Mouse (Mus musculus) brain, embryonic 14.5 days (tissue): ENCODE data around the gene 1700074P13Rik. TPM values are rescaled to one million over a fixed set of nuclear protein-coding genes. Genes with fewer than 3 reads are reported as not detected.
"Not testable (repeated sequence)": the region's sequence is repeated elsewhere in the genome, so short reads cannot be mapped to it uniquely, and the experiment has no call there.

Experiments used
- DNase-seq: peaks from one replicate; pipeline ENCODE4 v3.0.0-alpha.2; 2011; ENCODE audit warnings: low read depth
- CTCF ChIP-seq: fragments of 200-500 bp; IDR thresholded peaks from 2 replicates; pipeline ENCODE4 v1.5.1; 2012; ENCODE audit warnings: inconsistent platforms, mild to moderate bottlenecking, moderate library complexity, borderline replicate concordance; ENCODE audit not compliant: insufficient read depth, insufficient read length; ENCODE audit errors: extremely low read depth
- POLR2A ChIP-seq: fragments of 200-500 bp; IDR thresholded peaks from 2 replicates; pipeline ENCODE4 v1.6.1; 2012; ENCODE audit warnings: mild to moderate bottlenecking, inconsistent platforms, borderline replicate concordance; ENCODE audit not compliant: poor library complexity, insufficient read depth, insufficient read length, severe bottlenecking; ENCODE audit errors: extremely low read depth
- polyA plus RNA-seq: library from polyadenylated mRNA; depleted of rRNA; stranded (reverse); fragments of >200 nt; gene quantifications from 2 replicates; pipeline ENCODE4 v1.2.3, GENCODE M21; 2012; rRNA removed

1700074P13Rik gene
- polyA plus RNA-seq, result not detected in 2 replicates

- no peak for DNase-seq
- TF ChIP-seq CTCF, result no peak
- TF ChIP-seq POLR2A, result no peak
Measured at GRCm38 (mm10) chr6:40940457-40940856, at the start of gene 1700074P13Rik. 1700074P13Rik (minus strand) TSS chr6:40940557.

- DNase-seq, result not testable (repeated sequence)
Measured at GRCm38 (mm10) chr6:40964454-40964853, 24.1 kb upstream of the 1700074P13Rik start, which contains the start of gene 1810009J06Rik. 1810009J06Rik (plus strand) TSS chr6:40964754.

- TF ChIP-seq POLR2A, result no peak
- TF ChIP-seq CTCF, result no peak
- DNase-seq, result no peak
Measured at GRCm38 (mm10) chr6:40953716-40954115, 13.4 kb upstream of the 1700074P13Rik start.

- TF ChIP-seq CTCF (no peak), POLR2A (no peak)
Measured at GRCm38 (mm10) chr6:40951770-40952169, 11.4 kb upstream of the 1700074P13Rik start, which contains the start of gene Gm4744. Gm4744 (minus strand) TSS chr6:40951870.

GRCm38 (mm10) chr6:40919954-40920353 is 20.4 kb downstream of the 1700074P13Rik start:
- TF ChIP-seq CTCF (no peak), POLR2A (no peak)
- no peak for DNase-seq

More at GRCm38 (mm10) chr6:40951770-40952169, 11.4 kb upstream of the 1700074P13Rik start, which contains the start of gene Gm4744:
- no peak for DNase-seq

GRCm38 (mm10) chr6:40900287-40900686 is 40.1 kb downstream of the 1700074P13Rik start, which contains the start of gene Prss58:
Prss58 (minus strand) TSS chr6:40900387.
- TF ChIP-seq POLR2A (no peak), CTCF (no peak)
- DNase-seq, result no peak

GRCm38 (mm10) chr6:40894716-40895115 is 45.6 kb downstream of the 1700074P13Rik start:
- DNase-seq, result no peak
- no peak for TF ChIP-seq POLR2A
- TF ChIP-seq CTCF, result no peak

- TF ChIP-seq POLR2A (no peak), CTCF (peak; percentile 39; the same call in 1 of the 2 replicates)
- DNase-seq, result peak; percentile 12
Measured at GRCm38 (mm10) chr6:40893577-40893976, 46.8 kb downstream of the 1700074P13Rik start.

- TF ChIP-seq CTCF, result no peak
- no peak for TF ChIP-seq POLR2A
Measured at GRCm38 (mm10) chr6:40891754-40892153, 48.6 kb downstream of the 1700074P13Rik start.

GRCm38 (mm10) chr6:40890973-40891372 is 49.4 kb downstream of the 1700074P13Rik start:
- TF ChIP-seq POLR2A (no peak), CTCF (no peak)
- DNase-seq, result no peak

More at GRCm38 (mm10) chr6:40891754-40892153, 48.6 kb downstream of the 1700074P13Rik start:
- DNase-seq, result no peak

GRCm38 (mm10) chr6:40887394-40887793 is 53.0 kb downstream of the 1700074P13Rik start, which contains the start of gene Moxd2:
Moxd2 (minus strand) TSS chr6:40887494.
- no peak for TF ChIP-seq POLR2A
- no peak for TF ChIP-seq CTCF
- DNase-seq, result no peak

Other genes starting within 250 kb of the 1700074P13Rik start
- gene Moxd2, start 53.1 kb downstream of the 1700074P13Rik start, polyA plus RNA-seq, result not detected in 2 replicates
- not detected in 2 replicates for gene Prss58, start 40.2 kb downstream of the 1700074P13Rik start, polyA plus RNA-seq
- gene Gm4744, start 11.3 kb upstream of the 1700074P13Rik start, polyA plus RNA-seq, result not detected in 2 replicates
- gene 1810009J06Rik, start 24.2 kb upstream of the 1700074P13Rik start, polyA plus RNA-seq, result not detected in 2 replicates
- not detected in 2 replicates for gene Gm2663, start 58.9 kb upstream of the 1700074P13Rik start, polyA plus RNA-seq
- 0.03 TPM in 1 of 2 replicates, not detected in the other for gene 2210010C04Rik, start 95.0 kb upstream of the 1700074P13Rik start, polyA plus RNA-seq